Mouse (Mus musculus) urinary bladder, postnatal 25 days (tissue): ENCODE data around the gene Rbm8a2.
"Not testable (repeated sequence)": the region's sequence is repeated elsewhere in the genome, so short reads cannot be mapped to it uniquely, and the experiment has no call there.

Experiments
- DNase-seq: peaks from one replicate; pipeline ENCODE4 v3.0.0; 2022; ENCODE audit warnings: low spot score

The Rbm8a2 gene

GRCm38 (mm10) chr1:175979014-175979413, at the start of gene Rbm8a2:
Gene Rbm8a2, minus strand, starts transcription at chr1:175979114.
- DNase-seq: not testable (repeated sequence)

- DNase-seq: no peak
Observed at GRCm38 (mm10) chr1:176028397-176028796, 49.5 kb upstream of the Rbm8a2 start.

- DNase-seq: no peak
Observed at GRCm38 (mm10) chr1:176024501-176024900, 45.6 kb upstream of the Rbm8a2 start.

- DNase-seq: no peak
Observed at GRCm38 (mm10) chr1:176018523-176018922, 39.6 kb upstream of the Rbm8a2 start.

- no peak for DNase-seq
Observed at GRCm38 (mm10) chr1:176016076-176016475, 37.2 kb upstream of the Rbm8a2 start.

GRCm38 (mm10) chr1:176013497-176014268, 34.8 kb upstream of the Rbm8a2 start:
- no peak for DNase-seq

GRCm38 (mm10) chr1:176011535-176011934, 32.6 kb upstream of the Rbm8a2 start:
- DNase-seq: no peak

GRCm38 (mm10) chr1:176011072-176011471, 32.2 kb upstream of the Rbm8a2 start:
- no peak for DNase-seq

- no peak for DNase-seq
Observed at GRCm38 (mm10) chr1:176008411-176008810, 29.5 kb upstream of the Rbm8a2 start.

GRCm38 (mm10) chr1:176000599-176000998, 21.7 kb upstream of the Rbm8a2 start:
- DNase-seq: no peak

- DNase-seq: no peak
Observed at GRCm38 (mm10) chr1:175997076-175997651, 18.2 kb upstream of the Rbm8a2 start.

GRCm38 (mm10) chr1:175988912-175989311, 10.0 kb upstream of the Rbm8a2 start:
- no peak for DNase-seq

- DNase-seq: no peak
Observed at GRCm38 (mm10) chr1:175988448-175988847, 9.5 kb upstream of the Rbm8a2 start.

GRCm38 (mm10) chr1:175970710-175971109, 8.2 kb downstream of the Rbm8a2 start:
- DNase-seq: no peak

GRCm38 (mm10) chr1:175967004-175967745, 11.7 kb downstream of the Rbm8a2 start:
- no peak for DNase-seq

- no peak for DNase-seq
Observed at GRCm38 (mm10) chr1:175961786-175962185, 17.1 kb downstream of the Rbm8a2 start.

GRCm38 (mm10) chr1:175950851-175951250, 28.1 kb downstream of the Rbm8a2 start:
- DNase-seq: no peak

GRCm38 (mm10) chr1:175950421-175950820, 28.5 kb downstream of the Rbm8a2 start:
- DNase-seq: no peak

GRCm38 (mm10) chr1:175946718-175947315, 32.1 kb downstream of the Rbm8a2 start:
- DNase-seq: no peak

- no peak for DNase-seq
Observed at GRCm38 (mm10) chr1:175943168-175943567, 35.7 kb downstream of the Rbm8a2 start.

GRCm38 (mm10) chr1:175938731-175939130, 40.2 kb downstream of the Rbm8a2 start:
- DNase-seq: no peak

- DNase-seq: peak; percentile 46
Observed at GRCm38 (mm10) chr1:175936282-175936737, 42.6 kb downstream of the Rbm8a2 start.
